Mouse (Mus musculus) limb, embryonic 11.5 days (tissue): Measurements from ENCODE around the gene Sec13. TPM values are rescaled to one million over a fixed set of nuclear protein-coding genes. Genes with fewer than 3 reads are reported as not detected.
"Not testable (repeated sequence)": the region's sequence is repeated elsewhere in the genome, so short reads cannot be mapped to it uniquely, and the experiment has no call there.

Source experiments
- ATAC-seq: fragments of 200-750 bp; cut with Nextera tagmentation; 2 replicates; pipeline ENCODE4 v1.8.0; 2017; ENCODE audit warnings: low read depth; ENCODE audit not compliant: insufficient number of reproducible peaks, low FRiP score, low TSS enrichment
- DNase-seq: peaks from one replicate; pipeline ENCODE4 v3.0.0-alpha.2; 2015; ENCODE audit warnings: low spot score
- H3K27ac ChIP-seq: fragments of 300-500 bp; sonication (generic); replicated peaks from 2 replicates; pipeline ENCODE4 v1.5.1; 2014; ENCODE audit warnings: low read depth, mild to moderate bottlenecking, low read length
- H3K27me3 ChIP-seq: fragments of 300-500 bp; sonication (generic); 2 replicates; pipeline ENCODE4 v1.6.1; 2014; ENCODE audit warnings: mild to moderate bottlenecking, low read length, mixed read lengths; ENCODE audit not compliant: control insufficient read depth, insufficient read depth
- H3K36me3 ChIP-seq: fragments of 300-500 bp; sonication (generic); 2 replicates; pipeline ENCODE4 v1.6.1; 2014; ENCODE audit warnings: mild to moderate bottlenecking, low read length, moderate library complexity, mixed read lengths; ENCODE audit not compliant: control insufficient read depth, insufficient read depth
- H3K4me1 ChIP-seq: fragments of 300-500 bp; sonication (generic); 2 replicates; pipeline ENCODE4 v1.6.1; 2014; ENCODE audit warnings: low read length, mixed read lengths; ENCODE audit not compliant: control insufficient read depth, insufficient read depth
- H3K4me2 ChIP-seq: fragments of 300-500 bp; sonication (generic); 2 replicates; pipeline ENCODE4 v1.6.1; 2014; ENCODE audit warnings: low read depth, mild to moderate bottlenecking, moderate library complexity; ENCODE audit not compliant: severe bottlenecking
- H3K4me3 ChIP-seq: fragments of 300-500 bp; sonication (generic); 2 replicates; pipeline ENCODE4 v1.5.1; 2014; ENCODE audit warnings: low read depth, low read length
- H3K9ac ChIP-seq: fragments of 300-500 bp; sonication (generic); 2 replicates; pipeline ENCODE4 v1.6.1; 2014; ENCODE audit warnings: mild to moderate bottlenecking, low read length
- H3K9me3 ChIP-seq: fragments of 300-500 bp; sonication (generic); 2 replicates; pipeline ENCODE4 v1.6.1; 2016; ENCODE audit warnings: low read length; ENCODE audit not compliant: control insufficient read depth
- WGBS: fragments of 180-500 bp; shearing (Covaris S2); extraction: QIAGEN DNeasy Blood & Tissue Kit; methylation state at CpG from one replicate; pipeline ENCODE4 v1.1.7; 2014; 5-methylcytosine and 5-hydroxymethylcytosine counted together
- polyA plus RNA-seq: library from polyadenylated mRNA; unstranded; fragments of >200 nt; fragmentation: Nextera tagmentation; extraction: Ambion mirVana; gene quantifications from 2 replicates; pipeline ENCODE4 v1.2.1, GENCODE M21; 2014

Sec13 gene
- polyA plus RNA-seq, 1 experiment from 2014 or later: 307 TPM

- H3K36me3 ChIP-seq: peaks cover 4% of the 10 kb centered on the region
- no peaks in the 10 kb centered on the region for H3K9me3 ChIP-seq
- no peaks in the 10 kb centered on the region for H3K4me1 ChIP-seq
- 90% methylated on average over 4 of the region's 4 CpGs for WGBS
- DNase-seq (no peak), ATAC-seq (no peak)
- no peaks in the 10 kb centered on the region for H3K27me3 ChIP-seq
- H3K4me3 ChIP-seq: no peak overlapping the region
- no peak overlapping the region for H3K9ac ChIP-seq
- H3K27ac ChIP-seq: no peak overlapping the region
- H3K4me2 ChIP-seq: no peak overlapping the region
These were observed 19.5 kb downstream of the Sec13 start for GRCm38 (mm10) chr6:113721061-113721460.

- WGBS: 94% methylated on average over 3 of the region's 3 CpGs
- Histone ChIP-seq H3K9me3 (no peaks in the 10 kb centered on the region), H3K27me3 (no peaks in the 10 kb centered on the region), H3K36me3 (peaks cover 5% of the 10 kb centered on the region), H3K4me2 (no peak within 1 kb of the TSS), H3K27ac (no peak within 1 kb of the TSS), H3K9ac (no peak within 1 kb of the TSS), H3K4me3 (no peak within 1 kb of the TSS), H3K4me1 (no peaks in the 10 kb centered on the region)
- ATAC-seq (no peak), DNase-seq (no peak)
These were observed 20.7 kb downstream of the Sec13 start, which contains the start of gene Ghrl for GRCm38 (mm10) chr6:113719878-113720277. TSS of gene Ghrl (minus strand) at chr6:113719880.

- Histone ChIP-seq H3K4me2 (no peak overlapping the region), H3K27ac (no peak overlapping the region), H3K9ac (no peak overlapping the region), H3K9me3 (no peaks in the 10 kb centered on the region), H3K36me3 (peaks cover 7% of the 10 kb centered on the region), H3K4me3 (no peak overlapping the region), H3K4me1 (no peaks in the 10 kb centered on the region), H3K27me3 (no peaks in the 10 kb centered on the region)
- DNase-seq (no peak), ATAC-seq (no peak)
- 90% methylated on average over 3 of the region's 3 CpGs for WGBS
These were observed 23.0 kb downstream of the Sec13 start for GRCm38 (mm10) chr6:113717541-113717940.

- 84% methylated on average over 1 of the region's 1 CpGs for WGBS
- no peaks in the 10 kb centered on the region for H3K4me1 ChIP-seq
These were observed 25.7 kb downstream of the Sec13 start for GRCm38 (mm10) chr6:113714797-113715196.

GRCm38 (mm10) chr6:113714276-113714675 lies 26.3 kb downstream of the Sec13 start:
- no peak overlapping the region for H3K9ac ChIP-seq
- H3K36me3 ChIP-seq: peaks cover 25% of the 10 kb centered on the region
- WGBS: 95% methylated on average over 2 of the region's 2 CpGs
- no peak for DNase-seq
- H3K9me3 ChIP-seq: no peaks in the 10 kb centered on the region
- no peak overlapping the region for H3K4me2 ChIP-seq
- ATAC-seq: no peak
- no peak overlapping the region for H3K4me3 ChIP-seq
- no peak overlapping the region for H3K27ac ChIP-seq
- no peaks in the 10 kb centered on the region for H3K27me3 ChIP-seq
- H3K4me1 ChIP-seq: no peaks in the 10 kb centered on the region

More at GRCm38 (mm10) chr6:113714797-113715196, 25.7 kb downstream of the Sec13 start:
- no peak overlapping the region for H3K27ac ChIP-seq
- H3K9me3 ChIP-seq: no peaks in the 10 kb centered on the region
- DNase-seq: no peak
- no peak overlapping the region for H3K4me3 ChIP-seq
- no peaks in the 10 kb centered on the region for H3K27me3 ChIP-seq
- H3K4me2 ChIP-seq: no peak overlapping the region
- no peak overlapping the region for H3K9ac ChIP-seq
- ATAC-seq: no peak
- H3K36me3 ChIP-seq: peaks cover 21% of the 10 kb centered on the region

GRCm38 (mm10) chr6:113713389-113713788 lies 27.2 kb downstream of the Sec13 start:
- ATAC-seq, H3K4me1 ChIP-seq, H3K27ac ChIP-seq, H3K27me3 ChIP-seq, H3K9ac ChIP-seq, H3K4me2 ChIP-seq, H3K9me3 ChIP-seq, DNase-seq, H3K4me3 ChIP-seq: not testable (repeated sequence)
- 98% methylated on average over 5 of the region's 5 CpGs for WGBS
- peaks cover 25% of the 10 kb centered on the region for H3K36me3 ChIP-seq

- H3K9ac ChIP-seq: no peak overlapping the region
- H3K4me2 ChIP-seq: no peak overlapping the region
- no peaks in the 10 kb centered on the region for H3K9me3 ChIP-seq
- ATAC-seq: no peak
- peaks cover 29% of the 10 kb centered on the region for H3K36me3 ChIP-seq
- 96% methylated on average over 3 of the region's 3 CpGs for WGBS
- no peaks in the 10 kb centered on the region for H3K4me1 ChIP-seq
- no peaks in the 10 kb centered on the region for H3K27me3 ChIP-seq
- no peak overlapping the region for H3K27ac ChIP-seq
- DNase-seq: no peak
- no peak overlapping the region for H3K4me3 ChIP-seq
These were observed 27.8 kb downstream of the Sec13 start for GRCm38 (mm10) chr6:113712718-113713117.

GRCm38 (mm10) chr6:113697222-113698205 lies 43.0 kb downstream of the Sec13 start:
- Histone ChIP-seq H3K9me3 (no peaks in the 10 kb centered on the region), H3K9ac (peak overlapping the region; percentile 75), H3K4me1 (peaks cover 10% of the 10 kb centered on the region), H3K36me3 (peaks cover 7% of the 10 kb centered on the region), H3K27me3 (no peaks in the 10 kb centered on the region), H3K27ac (peak overlapping the region; percentile 84), H3K4me2 (peak overlapping the region; percentile 98), H3K4me3 (peak overlapping the region; percentile 92)
- WGBS: under 1% methylated on average over 94 of the region's 113 CpGs
- DNase-seq: peak; percentile 44
- no peak for ATAC-seq
